Mouse (Mus musculus) c-Kit-positive CD71-negative TER-119-negative erythroid progenitor cells, embryonic 14.5 days (primary cell): Measurements from ENCODE around the gene Slamf6.
"Not testable (repeated sequence)": the region's sequence is repeated elsewhere in the genome, so short reads cannot be mapped to it uniquely, and the experiment has no call there.

ENCODE experiments used
- DNase-seq: peaks from one replicate; pipeline ENCODE4 v3.0.0-alpha.2; 2013; ENCODE audit warnings: low read depth

Slamf6 gene

GRCm38 (mm10) chr1:171957411-171957810 is 40.1 kb downstream of the Slamf6 start:
- no peak for DNase-seq

GRCm38 (mm10) chr1:171960726-171961125 is 43.4 kb downstream of the Slamf6 start:
- DNase-seq: no peak

- DNase-seq: no peak
Observed at GRCm38 (mm10) chr1:171961704-171962103, 44.4 kb downstream of the Slamf6 start.

GRCm38 (mm10) chr1:171963613-171964012 is 46.3 kb downstream of the Slamf6 start:
- no peak for DNase-seq

- DNase-seq: no peak
Observed at GRCm38 (mm10) chr1:171966054-171966790, 48.9 kb downstream of the Slamf6 start.

- DNase-seq: no peak
Observed at GRCm38 (mm10) chr1:171969221-171969620, 51.9 kb downstream of the Slamf6 start.

- DNase-seq: no peak
Observed at GRCm38 (mm10) chr1:171970854-171971586, 53.7 kb downstream of the Slamf6 start.

- DNase-seq: not testable (repeated sequence)
Observed at GRCm38 (mm10) chr1:171974361-171974760, 57.0 kb downstream of the Slamf6 start.

- no peak for DNase-seq
Observed at GRCm38 (mm10) chr1:171975377-171975776, 58.1 kb downstream of the Slamf6 start.

GRCm38 (mm10) chr1:171975831-171976230 is 58.5 kb downstream of the Slamf6 start:
- DNase-seq: no peak

GRCm38 (mm10) chr1:171976826-171977539 is 59.7 kb downstream of the Slamf6 start:
- DNase-seq: no peak

GRCm38 (mm10) chr1:171977891-171978290 is 60.6 kb downstream of the Slamf6 start:
- DNase-seq: no peak

- no peak for DNase-seq
Observed at GRCm38 (mm10) chr1:171979969-171980730, 62.8 kb downstream of the Slamf6 start.

GRCm38 (mm10) chr1:171982170-171982569 is 64.9 kb downstream of the Slamf6 start:
- no peak for DNase-seq

GRCm38 (mm10) chr1:171982740-171983139 is 65.4 kb downstream of the Slamf6 start:
- no peak for DNase-seq

- no peak for DNase-seq
Observed at GRCm38 (mm10) chr1:171983372-171984001, 66.2 kb downstream of the Slamf6 start.

- DNase-seq: no peak
Observed at GRCm38 (mm10) chr1:171984121-171984520, 66.8 kb downstream of the Slamf6 start.

GRCm38 (mm10) chr1:171991883-171992282 is 74.6 kb downstream of the Slamf6 start:
- no peak for DNase-seq

GRCm38 (mm10) chr1:171992901-171993530 is 75.7 kb downstream of the Slamf6 start:
- no peak for DNase-seq

GRCm38 (mm10) chr1:171994501-171994900 is 77.2 kb downstream of the Slamf6 start:
- DNase-seq: no peak
